Mouse (Mus musculus): ENCODE measurements around the gene Zfp697. TPM values are rescaled to one million over a fixed set of nuclear protein-coding genes. Genes with fewer than 3 reads are reported as not detected.
"Not testable (repeated sequence)": the region's sequence is repeated elsewhere in the genome, so short reads cannot be mapped to it uniquely, and the experiment has no call there.

Gene Zfp697
- total RNA-seq, 4 experiments from 2014 or later: 0.31 to 2.3 (median 0.82) TPM

- not testable (repeated sequence) for DNase-seq (ENCODE audit: low spot score in 2 of 2)
Observed at GRCm38 (mm10) chr3:98497401-98497800, 115.1 kb downstream of the Zfp697 start.

- not testable (repeated sequence) for DNase-seq (ENCODE audit: low spot score in 2 of 2)
Observed at GRCm38 (mm10) chr3:98507229-98507628, 125.0 kb downstream of the Zfp697 start.

GRCm38 (mm10) chr3:98510414-98510813, 128.2 kb downstream of the Zfp697 start, which contains the start of gene Hsd3b4:
Gene Hsd3b4 (minus strand): TSS chr3:98510514.
- DNase-seq (ENCODE audit: low spot score in 2 of 2): not testable (repeated sequence)

GRCm38 (mm10) chr3:98522779-98523178, 140.5 kb downstream of the Zfp697 start:
- not testable (repeated sequence) for DNase-seq (ENCODE audit: low spot score in 2 of 2)

GRCm38 (mm10) chr3:98524552-98524951, 142.3 kb downstream of the Zfp697 start:
- DNase-seq (ENCODE audit: low spot score in 2 of 2): not testable (repeated sequence)

GRCm38 (mm10) chr3:98524978-98525377, 142.7 kb downstream of the Zfp697 start:
- DNase-seq (ENCODE audit: low spot score in 2 of 2): not testable (repeated sequence)

GRCm38 (mm10) chr3:98547641-98548040, 165.4 kb downstream of the Zfp697 start:
- DNase-seq (ENCODE audit: low spot score in 2 of 2): not testable (repeated sequence)

- not testable (repeated sequence) for DNase-seq (ENCODE audit: low spot score in 2 of 2)
Observed at GRCm38 (mm10) chr3:98548495-98548894, 166.2 kb downstream of the Zfp697 start.

- DNase-seq (ENCODE audit: low spot score in 2 of 2): not testable (repeated sequence)
Observed at GRCm38 (mm10) chr3:98550215-98550614, 168.0 kb downstream of the Zfp697 start.

- DNase-seq (ENCODE audit: low spot score in 2 of 2): not testable (repeated sequence)
Observed at GRCm38 (mm10) chr3:98550832-98551231, 168.6 kb downstream of the Zfp697 start.

GRCm38 (mm10) chr3:98560711-98561110, 178.4 kb downstream of the Zfp697 start:
- not testable (repeated sequence) for DNase-seq (ENCODE audit: low spot score in 2 of 2)

GRCm38 (mm10) chr3:98563831-98564230, 181.6 kb downstream of the Zfp697 start:
- DNase-seq (ENCODE audit: low spot score in 2 of 2): not testable (repeated sequence)

- not testable (repeated sequence) for DNase-seq (ENCODE audit: low spot score in 2 of 2)
Observed at GRCm38 (mm10) chr3:98564894-98565293, 182.6 kb downstream of the Zfp697 start.

GRCm38 (mm10) chr3:98567717-98568116, 185.5 kb downstream of the Zfp697 start:
- DNase-seq (ENCODE audit: low spot score in 2 of 2): not testable (repeated sequence)

- not testable (repeated sequence) for DNase-seq (ENCODE audit: low spot score in 2 of 2)
Observed at GRCm38 (mm10) chr3:98581024-98581423, 198.8 kb downstream of the Zfp697 start.

GRCm38 (mm10) chr3:98582202-98582601, 199.9 kb downstream of the Zfp697 start:
- not testable (repeated sequence) for DNase-seq (ENCODE audit: low spot score in 2 of 2)

- not testable (repeated sequence) for DNase-seq (ENCODE audit: low spot score in 2 of 2)
Observed at GRCm38 (mm10) chr3:98582622-98583021, 200.4 kb downstream of the Zfp697 start.

- no peak for DNase-seq (ENCODE audit: low spot score in 2 of 2)
Observed at GRCm38 (mm10) chr3:98587721-98588120, 205.5 kb downstream of the Zfp697 start.

GRCm38 (mm10) chr3:98588707-98589106, 206.4 kb downstream of the Zfp697 start, which contains the start of gene Gm10681:
Gene Gm10681 (minus strand): TSS chr3:98588807.
- no peak for DNase-seq (ENCODE audit: low spot score in 2 of 2)

GRCm38 (mm10) chr3:98613540-98613939, 231.3 kb downstream of the Zfp697 start:
- DNase-seq (ENCODE audit: low spot score in 2 of 2): not testable (repeated sequence)

GRCm38 (mm10) chr3:98613963-98614362, 231.7 kb downstream of the Zfp697 start:
- DNase-seq (ENCODE audit: low spot score in 2 of 2): no peak

GRCm38 (mm10) chr3:98614406-98614927, 232.2 kb downstream of the Zfp697 start:
- DNase-seq (ENCODE audit: low spot score in 2 of 2): not testable (repeated sequence)

GRCm38 (mm10) chr3:98616244-98616643, 234.0 kb downstream of the Zfp697 start:
- not testable (repeated sequence) for DNase-seq (ENCODE audit: low spot score in 2 of 2)
